Mouse (Mus musculus): ENCODE data around the gene Nos3.

- TF ChIP-seq CTCF (IDR thresholded peaks at IDR 0.05; ENCODE audit: insufficient read depth, low read length), result no peak
- TF ChIP-seq POLR2A (IDR thresholded peaks at IDR 0.05; ENCODE audit: borderline replicate concordance, extremely low read depth, low read depth, low read length), result no peak
Measured at GRCm38 (mm10) chr5:24346313-24346712, 18.3 kb upstream of the Nos3 start.

Measured in lung, adult 2 months (tissue).